Mouse (Mus musculus) layer of hippocampus, adult 9-11 months (tissue): ENCODE results near the gene Parvb.

ENCODE experiments used
- DNase-seq: peaks from one replicate; pipeline ENCODE4 v3.0.0; 2022

Gene Parvb

DNA sequence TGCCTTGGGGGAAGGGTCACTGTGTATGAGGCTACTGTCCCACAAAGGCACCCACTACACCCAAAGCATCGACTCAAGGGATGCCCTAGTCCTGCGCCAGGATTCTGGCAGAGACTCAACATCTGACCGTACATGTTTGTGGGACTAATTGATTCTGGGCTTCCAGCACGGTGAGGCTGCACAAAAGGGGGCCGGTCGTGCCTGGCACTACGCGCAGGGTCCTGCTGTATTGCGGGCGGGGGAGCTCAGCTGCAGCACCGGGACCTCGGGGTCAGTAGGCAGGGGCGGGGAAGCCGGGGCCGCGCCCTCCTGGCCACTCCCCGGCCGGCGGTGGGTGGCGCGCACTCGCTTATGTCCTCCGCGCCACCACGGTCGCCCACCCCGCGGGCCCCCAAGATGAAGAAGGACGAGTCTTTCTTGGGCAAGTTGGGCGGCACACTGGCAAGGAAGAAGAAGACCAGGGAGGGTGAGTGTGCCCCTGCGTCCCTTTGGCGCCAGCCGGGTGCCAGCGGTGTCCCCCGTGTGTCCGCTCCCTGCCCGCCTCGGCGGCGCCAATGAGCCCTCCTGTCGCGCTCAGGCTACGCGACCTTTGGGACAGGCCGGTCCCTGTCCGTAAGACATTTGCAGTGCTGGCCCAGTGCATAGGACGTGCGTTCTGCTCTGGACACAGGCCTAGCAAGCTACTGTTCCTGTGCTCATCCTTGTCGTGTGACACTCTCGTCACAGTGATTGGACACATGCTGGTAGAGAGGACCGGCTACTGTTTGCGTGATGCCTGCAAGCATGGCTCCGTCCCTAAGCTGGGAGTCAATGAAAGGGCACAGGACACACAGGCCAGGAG lies at the start of gene Parvb:
Gene Parvb (plus strand): TSS at position 323 of the 841 bp plus-strand sequence.
- peak; percentile 71 for DNase-seq

DNA sequence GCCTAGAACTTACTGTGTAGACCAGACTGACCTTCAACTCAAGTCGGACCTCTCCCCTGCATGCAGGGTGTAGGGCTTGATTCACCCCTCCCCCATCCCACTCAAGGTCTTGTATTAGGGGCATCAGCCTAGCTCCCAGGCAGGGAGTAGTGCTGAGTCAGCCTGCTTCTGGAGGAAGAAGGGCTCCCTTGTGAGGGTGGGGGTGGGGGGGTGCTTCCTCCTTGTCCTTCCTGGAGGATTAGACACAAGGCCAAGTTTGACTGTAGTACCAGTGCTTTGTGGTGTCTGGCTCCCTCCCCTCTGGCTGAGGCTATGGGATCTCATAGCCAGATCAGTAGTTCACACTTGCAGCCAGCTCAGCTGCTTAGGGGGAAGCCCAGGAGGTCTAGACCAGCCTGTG lies 47.9 kb upstream of the Parvb start:
- DNase-seq: no peak

DNA sequence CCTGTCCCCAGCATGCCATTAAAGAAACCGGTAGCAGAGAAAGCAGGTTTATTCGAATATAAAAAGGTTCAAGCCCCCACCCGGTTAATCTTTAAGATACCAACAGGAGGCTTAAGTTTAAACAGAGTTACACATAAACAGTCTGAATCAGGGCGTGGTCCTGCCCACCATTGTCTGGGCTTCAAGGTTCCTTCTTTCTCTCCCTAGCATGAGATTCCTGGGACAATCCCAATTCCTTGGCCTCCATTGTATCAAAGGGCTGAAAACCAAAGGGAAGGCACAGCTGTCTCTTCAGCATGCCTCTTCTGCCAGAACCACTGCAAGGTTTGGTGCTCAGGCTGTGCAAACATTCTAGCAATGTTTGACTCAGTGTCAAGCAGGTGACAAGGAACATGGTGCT lies 45.6 kb upstream of the Parvb start:
- DNase-seq: no peak

DNA sequence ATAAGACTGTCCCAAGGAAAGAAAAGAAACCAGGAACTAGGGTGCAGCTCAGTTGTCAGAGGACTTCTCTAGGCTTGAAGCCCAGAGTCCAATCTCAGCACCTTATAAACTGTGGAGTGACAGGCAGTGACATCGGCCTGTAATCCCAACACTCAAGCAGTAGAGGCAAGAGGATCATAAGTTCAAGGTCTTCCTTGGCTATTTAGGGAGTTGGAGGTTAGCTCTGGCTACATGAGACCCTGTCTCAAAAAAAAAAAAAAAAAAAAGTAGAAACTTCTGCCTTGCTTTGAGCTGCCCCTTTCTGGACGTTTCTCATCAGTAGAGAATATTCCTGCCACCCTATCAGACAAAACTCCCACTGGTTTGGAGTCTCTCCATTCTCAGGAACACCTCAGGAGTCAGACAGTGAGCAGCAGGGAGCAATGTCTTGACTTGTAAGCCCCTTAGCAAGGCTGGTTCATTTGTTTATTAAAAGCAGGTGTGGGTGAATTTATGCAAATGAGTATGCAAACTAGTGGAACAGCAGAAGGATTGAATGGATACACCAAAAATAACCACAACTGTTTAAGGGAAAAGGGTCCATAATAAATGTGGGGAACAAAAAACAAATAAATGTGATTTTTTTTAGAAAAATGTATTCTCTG lies 42.8 kb upstream of the Parvb start:
- DNase-seq: no peak

DNA sequence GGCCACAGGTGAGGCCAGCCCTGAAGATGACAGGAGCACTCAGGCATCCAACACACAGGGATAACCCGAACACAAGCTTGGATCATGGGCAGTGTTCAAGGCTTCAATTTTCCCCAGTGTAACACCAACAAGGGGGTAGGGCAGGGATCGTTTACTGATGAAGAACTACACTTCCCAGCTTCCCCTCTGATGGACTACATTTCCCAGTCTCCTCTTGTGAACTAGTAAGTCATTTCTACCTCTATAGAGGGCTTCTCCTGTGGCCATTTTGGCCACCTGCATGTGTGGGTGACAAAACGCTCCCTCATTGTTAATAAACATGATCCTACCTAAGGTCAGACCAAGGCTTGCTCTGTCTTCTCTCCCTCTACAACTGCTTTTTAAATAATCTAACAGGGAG lies 42.0 kb upstream of the Parvb start:
- no peak for DNase-seq

GRCm38 (mm10) chr15:84191724-84192057 lies 40.2 kb upstream of the Parvb start:
- no peak for DNase-seq

DNA sequence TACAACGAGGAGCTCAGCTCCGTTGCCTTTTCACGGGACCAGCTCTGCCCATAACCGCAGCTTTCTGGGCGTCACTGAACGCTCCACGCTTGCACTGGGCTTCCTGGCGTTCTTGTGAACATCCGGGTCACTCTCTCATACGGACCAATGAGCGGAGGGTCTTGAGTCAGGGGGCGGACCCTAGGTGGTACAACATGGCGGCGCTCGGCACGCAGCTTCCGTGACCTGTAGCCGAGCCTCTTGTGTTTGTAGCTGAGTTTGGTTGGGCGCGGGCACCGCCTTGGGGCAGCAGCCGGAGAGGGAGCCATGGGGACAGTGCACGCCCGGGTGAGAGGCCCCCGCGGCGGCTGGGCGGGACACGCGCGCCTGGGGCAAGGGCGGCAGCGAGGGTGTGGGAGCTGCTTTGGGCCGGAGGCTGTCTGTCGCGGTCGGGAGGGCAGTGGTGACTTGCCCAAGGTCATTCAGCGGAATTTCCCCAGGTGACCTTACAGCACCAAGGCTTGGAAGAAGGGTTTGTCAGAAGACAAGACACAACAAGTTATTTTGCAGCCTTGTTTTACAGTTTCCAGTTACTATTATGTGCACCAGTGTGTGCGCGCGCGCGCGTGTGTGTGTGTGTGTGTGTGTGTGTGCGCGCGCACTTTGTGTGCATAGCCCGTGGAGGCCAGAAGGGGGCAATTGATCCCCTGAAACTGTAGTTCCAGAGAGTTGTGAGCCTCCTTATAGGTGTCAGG lies 39.6 kb upstream of the Parvb start, which contains the start of gene Samm50:
Gene Samm50 (plus strand): TSS at position 184 of the 734 bp plus-strand sequence.
- peak; percentile 96 for DNase-seq

- DNase-seq: no peak
Observed at GRCm38 (mm10) chr15:84196486-84197165, 35.2 kb upstream of the Parvb start.

DNA sequence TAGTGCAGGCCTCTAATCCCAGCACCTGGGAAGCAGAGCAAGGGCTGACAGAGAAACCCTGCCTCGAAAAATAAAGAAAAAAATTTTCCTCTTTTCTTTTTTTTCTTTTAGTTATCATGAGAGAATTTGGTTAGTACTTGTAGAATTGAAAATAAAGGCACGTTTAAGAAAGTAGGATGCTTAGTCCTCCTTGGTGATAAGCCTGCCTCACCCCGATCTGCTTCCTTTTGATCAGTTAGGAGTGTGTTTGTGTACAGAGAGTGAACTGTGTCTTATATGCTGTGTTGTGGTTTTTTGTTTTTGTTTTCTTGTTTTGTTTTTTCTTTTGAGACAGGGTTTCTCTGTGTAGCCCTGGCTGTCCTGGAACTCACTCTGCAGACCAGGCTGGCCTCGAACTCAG lies 24.5 kb upstream of the Parvb start:
- no peak for DNase-seq

DNA sequence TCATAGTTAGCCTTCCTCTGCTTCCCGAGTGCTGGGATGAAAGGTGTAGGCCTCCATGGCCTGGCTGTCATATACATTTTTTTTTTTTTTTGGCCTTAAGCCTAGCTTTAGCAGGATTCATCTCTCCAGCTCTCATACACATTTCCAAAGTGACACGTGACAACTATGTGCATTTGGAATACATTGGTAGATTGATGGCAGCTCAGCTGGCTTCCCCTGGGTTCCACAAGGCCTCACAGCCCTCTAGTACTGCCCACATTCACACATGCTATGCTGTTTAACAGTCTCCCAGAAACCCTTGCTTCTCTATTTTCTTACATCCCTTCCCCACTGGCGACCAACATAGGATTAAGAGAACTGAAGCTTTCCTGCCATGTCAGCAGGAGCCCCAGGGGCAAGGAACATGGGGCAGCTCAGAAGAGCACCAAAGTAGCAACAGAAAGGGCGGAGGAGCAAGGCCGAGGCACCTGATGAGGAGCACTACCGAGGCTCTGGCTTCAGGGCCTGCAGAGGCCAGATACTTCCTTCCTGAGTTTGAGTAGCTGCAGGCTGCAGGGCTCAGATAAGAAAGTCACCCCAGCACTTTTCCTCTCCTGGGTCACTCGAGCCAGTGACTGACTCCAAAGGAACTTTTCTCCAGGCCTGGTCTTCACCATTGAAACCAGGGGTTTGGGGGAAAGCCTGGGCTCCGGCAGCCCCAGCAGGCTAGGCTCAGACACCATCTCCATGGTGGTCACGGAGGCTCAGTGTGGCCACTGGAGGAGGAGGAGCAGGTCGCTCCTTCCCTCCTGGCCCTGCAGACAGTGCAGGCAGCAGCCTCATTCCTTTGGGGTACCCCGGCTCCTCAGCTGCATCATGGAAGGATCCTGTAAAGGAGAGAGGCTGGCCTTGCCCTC lies 22.1 kb upstream of the Parvb start:
- DNase-seq: no peak

DNA sequence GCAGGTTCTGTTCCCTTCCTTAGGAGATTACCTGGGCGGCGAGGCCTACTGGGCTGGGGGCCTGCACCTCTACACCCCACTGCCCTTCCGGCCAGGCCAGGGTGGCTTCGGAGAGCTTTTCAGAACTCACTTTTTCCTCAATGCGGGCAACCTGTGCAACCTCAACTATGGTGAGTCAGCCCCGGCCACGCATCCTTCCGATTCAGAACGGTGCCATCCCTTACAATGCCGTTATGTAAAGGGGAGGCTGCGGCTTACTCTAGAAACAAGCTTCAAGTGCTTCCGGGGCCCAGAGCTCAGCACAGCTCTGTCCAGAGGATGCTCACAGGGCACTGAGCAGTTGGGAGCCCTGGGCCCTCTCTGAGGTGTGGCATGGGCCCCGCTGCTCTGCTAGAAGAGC lies 21.4 kb upstream of the Parvb start:
- no peak for DNase-seq

DNA sequence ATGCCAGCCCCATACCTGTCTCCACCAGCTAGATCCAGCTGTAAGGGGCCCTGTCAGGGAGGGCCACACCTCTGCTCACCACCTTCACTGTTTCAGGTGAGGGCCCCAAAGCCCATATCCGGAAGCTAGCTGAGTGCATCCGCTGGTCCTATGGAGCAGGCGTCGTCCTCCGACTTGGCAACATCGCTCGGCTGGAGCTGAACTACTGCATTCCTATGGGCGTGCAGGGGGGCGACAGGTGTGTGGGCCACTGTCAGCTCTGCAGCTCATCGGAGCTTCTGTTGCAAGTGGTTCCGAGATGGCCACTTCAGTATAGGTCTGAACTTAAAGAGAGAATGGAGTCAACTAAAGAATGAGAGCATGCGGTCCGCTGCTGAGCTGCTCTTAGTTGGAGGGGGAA lies 20.9 kb upstream of the Parvb start:
- no peak for DNase-seq

DNA sequence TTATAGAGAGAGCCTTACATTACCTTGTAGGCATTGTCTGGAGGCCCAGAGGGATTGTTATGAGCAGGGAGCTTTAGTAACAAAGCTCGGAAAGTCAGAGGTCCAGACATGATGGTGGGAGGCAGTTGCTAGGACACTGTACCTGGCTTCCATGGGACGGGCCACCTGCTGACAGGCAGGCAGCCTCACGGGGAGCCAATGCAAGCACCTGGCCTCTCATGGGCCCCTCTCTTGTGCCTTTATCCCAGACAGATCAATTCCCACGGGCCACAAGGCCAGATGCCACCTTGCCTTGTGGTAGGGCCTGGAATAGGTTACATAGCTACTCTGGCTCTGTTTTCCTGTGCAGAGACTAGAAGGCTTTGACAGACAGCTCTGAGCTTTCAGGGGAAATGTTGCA lies 20.3 kb upstream of the Parvb start:
- no peak for DNase-seq

DNA sequence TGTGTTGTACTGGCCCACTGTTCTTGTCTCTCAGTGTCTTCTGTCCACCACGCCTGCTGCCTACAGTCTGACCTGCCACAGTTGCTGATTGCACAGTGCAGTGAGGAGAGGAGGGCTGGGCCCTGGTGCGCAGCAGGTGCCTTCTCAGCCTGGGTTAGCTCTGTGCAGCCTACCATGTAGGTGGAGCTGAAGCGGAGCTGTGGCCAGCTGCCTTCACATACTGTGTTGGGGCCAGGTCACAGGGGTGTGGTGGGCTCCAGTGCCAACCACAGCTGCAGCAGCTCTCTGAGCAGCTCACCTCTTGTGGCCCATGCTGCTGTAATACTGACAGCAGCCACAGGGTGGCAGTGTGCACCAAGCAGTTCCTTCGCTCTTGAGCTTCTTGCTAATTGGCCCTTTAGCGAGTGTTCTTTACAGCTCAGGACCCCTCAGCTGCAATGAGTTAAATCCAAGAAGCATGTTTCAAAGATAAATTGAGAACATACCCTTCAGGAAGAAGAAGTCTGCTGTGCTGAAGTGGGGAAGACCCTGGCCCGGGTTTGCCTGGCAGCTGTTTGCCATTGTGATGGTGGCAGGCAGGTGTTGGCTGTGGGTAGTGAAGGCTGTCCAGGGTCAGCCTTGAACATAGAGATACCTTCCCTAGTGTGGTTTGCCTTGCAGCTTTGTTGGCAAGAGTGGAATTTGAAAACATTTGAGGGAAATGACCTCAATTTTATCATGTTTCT lies 19.6 kb upstream of the Parvb start:
- DNase-seq: peak; percentile 59

- DNase-seq: no peak
Observed at GRCm38 (mm10) chr15:84212756-84213105, 19.1 kb upstream of the Parvb start.

- DNase-seq: no peak
Observed at GRCm38 (mm10) chr15:84213162-84213739, 18.6 kb upstream of the Parvb start.

GRCm38 (mm10) chr15:84214476-84214875 lies 17.4 kb upstream of the Parvb start:
- DNase-seq: no peak

DNA sequence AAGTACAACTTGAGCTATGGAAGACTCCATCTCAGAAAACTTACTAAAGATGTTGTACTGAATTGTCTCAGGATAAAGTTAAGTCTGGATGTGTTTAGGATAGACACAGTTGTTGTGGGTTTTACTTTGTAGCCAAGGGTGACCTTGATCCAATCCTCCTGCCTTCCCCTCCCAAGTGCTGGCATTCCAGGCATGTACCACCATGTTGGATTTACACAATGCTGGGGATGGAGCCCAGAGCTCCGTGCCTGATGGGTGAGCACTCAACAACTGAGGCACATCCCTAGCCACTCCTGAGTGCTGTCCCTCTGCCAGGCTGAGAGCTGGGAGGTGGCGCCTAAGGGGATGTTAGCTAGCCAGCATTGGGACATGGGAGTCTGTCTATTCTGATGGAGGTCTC lies 16.6 kb upstream of the Parvb start:
- DNase-seq: no peak

- DNase-seq: no peak
Observed at GRCm38 (mm10) chr15:84216026-84216425, 15.8 kb upstream of the Parvb start.

GRCm38 (mm10) chr15:84216461-84217084 lies 15.3 kb upstream of the Parvb start:
- no peak for DNase-seq
